Mouse (Mus musculus) brain, embryonic 14.5 days (tissue): Measurements from ENCODE around the gene Hoxa3.

Experiments used
- CTCF ChIP-seq: fragments of 200-500 bp; IDR thresholded peaks from 2 replicates; pipeline ENCODE4 v1.5.1; 2012; ENCODE audit warnings: inconsistent platforms, mild to moderate bottlenecking, moderate library complexity, borderline replicate concordance; ENCODE audit not compliant: insufficient read depth, insufficient read length; ENCODE audit errors: extremely low read depth
- POLR2A ChIP-seq: fragments of 200-500 bp; IDR thresholded peaks from 2 replicates; pipeline ENCODE4 v1.6.1; 2012; ENCODE audit warnings: mild to moderate bottlenecking, inconsistent platforms, borderline replicate concordance; ENCODE audit not compliant: poor library complexity, insufficient read depth, insufficient read length, severe bottlenecking; ENCODE audit errors: extremely low read depth

DNA sequence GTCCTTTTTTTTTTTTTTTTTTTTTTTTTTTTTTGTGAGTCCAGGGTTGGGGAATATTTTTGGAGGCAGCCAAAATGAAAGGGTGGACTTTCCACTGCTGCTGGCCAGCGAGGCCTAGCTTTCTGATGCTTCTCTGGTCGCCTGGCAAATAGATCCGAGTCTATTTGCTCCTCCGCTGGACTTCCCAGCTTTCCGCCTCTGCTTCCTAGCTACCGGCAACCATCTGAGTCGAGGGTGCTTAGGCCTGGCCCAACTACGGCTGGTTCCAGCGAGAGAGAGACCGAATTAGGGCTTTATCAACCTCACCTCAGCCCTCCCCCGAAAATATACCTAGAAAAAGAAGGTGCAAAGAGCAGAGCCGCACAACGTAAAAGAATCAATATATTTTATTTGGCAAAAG lies 9.6 kb upstream of the Hoxa3 start:
- TF ChIP-seq CTCF, result no peak
- no peak for TF ChIP-seq POLR2A
